Mouse (Mus musculus): Measurements from ENCODE around the gene Nhsl1. TPM values are rescaled to one million over a fixed set of nuclear protein-coding genes. Genes with fewer than 3 reads are reported as not detected.

Nhsl1 gene
- 11.4 and 11.6 TPM in 2 replicates for polyA plus RNA-seq (2016; fragmentation: Nextera tagmentation; extraction: Ambion mirVana)

DNA sequence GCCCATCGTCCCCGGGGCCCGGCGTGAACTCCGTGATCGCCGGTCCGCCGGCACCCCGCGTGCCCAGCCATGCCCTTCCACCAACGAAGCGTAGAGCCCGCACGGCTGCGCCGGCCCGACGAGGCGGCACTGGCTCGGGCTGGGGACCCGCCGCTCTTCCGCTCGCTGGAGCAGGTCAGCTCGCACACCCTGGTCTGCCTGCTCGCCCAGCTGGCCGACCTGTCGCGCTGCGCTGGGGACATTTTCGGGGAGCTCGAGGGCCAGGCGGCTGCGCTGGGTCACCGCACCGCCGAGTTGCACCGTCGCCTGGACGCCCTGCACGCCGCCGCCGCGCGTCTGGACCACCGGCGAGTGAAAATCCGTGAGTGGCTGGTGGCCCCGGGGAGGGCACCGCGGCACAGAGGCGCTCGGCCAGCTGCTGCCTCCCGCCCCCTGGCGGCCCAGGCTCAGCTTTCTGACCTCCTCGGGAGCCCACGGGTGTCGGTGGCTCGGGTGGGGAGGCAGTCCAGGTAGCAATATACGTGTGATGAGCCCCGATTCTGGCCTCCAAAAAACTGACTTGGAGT is at the start of gene Nhsl1:
Nhsl1 (plus strand) TSS at position 70 of the 566 bp plus-strand sequence.
- DNase-seq (ENCODE audit: extremely low spot score, low spot score), result peak; percentile 66
- Histone ChIP-seq H3K27me3 (ENCODE audit: poor library complexity, severe bottlenecking) (peaks cover 17% of the 10 kb centered on the region), H3K4me3 (peak within 1 kb of the TSS; percentile 83), H3K36me3 (replicated peaks) (no peaks in the 10 kb centered on the region), H3K4me1 (peaks cover 39% of the 10 kb centered on the region), H3K27ac (peak within 1 kb of the TSS; percentile 96), H3K9me3 (no peaks in the 10 kb centered on the region; the same call in 1 of the 2 replicates)
- under 1% methylated on average over 63 of the region's 63 CpGs for WGBS

DNA sequence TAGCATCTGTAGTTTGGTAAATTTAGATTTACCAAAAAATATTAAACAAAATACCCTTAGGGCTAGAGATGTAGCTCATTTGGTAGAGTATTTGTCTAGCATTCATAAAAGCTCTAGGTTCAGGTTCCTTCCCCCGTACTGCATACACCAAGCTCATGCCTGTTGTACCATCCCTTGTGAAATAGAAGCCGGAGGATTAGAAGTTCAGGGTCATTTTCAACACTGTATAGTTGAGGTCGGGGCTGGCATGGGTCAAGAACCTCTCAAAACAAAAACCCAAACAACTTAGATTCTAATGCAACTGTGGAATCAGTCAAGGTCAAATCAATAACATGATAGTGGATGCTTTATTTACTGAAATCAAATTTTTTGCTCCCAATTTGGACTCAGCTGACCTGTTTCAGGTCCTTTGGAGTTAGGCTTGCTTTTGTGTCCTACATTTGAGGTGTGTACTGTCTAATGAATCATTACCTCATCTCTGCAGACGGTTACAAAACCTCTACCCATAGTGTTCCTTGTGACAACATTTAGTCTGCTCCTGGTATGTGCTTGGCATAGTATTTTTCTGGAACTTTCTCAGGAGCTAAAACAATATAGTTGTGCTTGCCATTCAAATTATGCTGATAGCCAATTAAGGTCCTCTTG is 42.6 kb upstream of the Nhsl1 start:
- WGBS, result 90% methylated on average over 4 of the region's 4 CpGs

DNA sequence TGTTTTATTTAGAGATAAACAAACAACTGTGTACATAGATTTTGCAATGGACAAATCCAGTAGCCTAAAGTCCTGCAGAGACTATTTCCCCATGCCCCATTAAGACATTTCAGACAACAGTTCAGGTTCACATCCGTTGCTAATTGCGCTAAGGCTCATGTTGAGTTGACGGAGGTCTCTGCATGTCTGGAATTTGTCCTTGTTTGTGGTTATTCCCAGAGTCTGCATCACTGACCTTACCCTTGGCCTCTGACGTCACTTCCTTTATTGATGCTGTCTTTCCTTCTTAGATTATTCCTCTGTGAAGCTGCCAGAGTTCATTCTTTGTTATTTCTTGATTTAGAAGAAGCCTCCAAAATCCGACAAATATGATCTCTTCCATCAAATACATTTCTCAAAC is 34.8 kb upstream of the Nhsl1 start:
- 89% methylated on average over 5 of the region's 5 CpGs for WGBS

More for the DNA sequence above, 42.6 kb upstream of the Nhsl1 start:
- DNase-seq (ENCODE audit: extremely low spot score, low spot score), result no peak
- H3K4me3 ChIP-seq, result no peak overlapping the region
- H3K27me3 ChIP-seq (ENCODE audit: poor library complexity, severe bottlenecking), result no peaks in the 10 kb centered on the region
- no peaks in the 10 kb centered on the region for H3K36me3 ChIP-seq (replicated peaks)
- no peak overlapping the region for H3K27ac ChIP-seq
- peaks cover 2% of the 10 kb centered on the region; the same call in 1 of the 2 replicates for H3K9me3 ChIP-seq
- no peaks in the 10 kb centered on the region for H3K4me1 ChIP-seq

DNA sequence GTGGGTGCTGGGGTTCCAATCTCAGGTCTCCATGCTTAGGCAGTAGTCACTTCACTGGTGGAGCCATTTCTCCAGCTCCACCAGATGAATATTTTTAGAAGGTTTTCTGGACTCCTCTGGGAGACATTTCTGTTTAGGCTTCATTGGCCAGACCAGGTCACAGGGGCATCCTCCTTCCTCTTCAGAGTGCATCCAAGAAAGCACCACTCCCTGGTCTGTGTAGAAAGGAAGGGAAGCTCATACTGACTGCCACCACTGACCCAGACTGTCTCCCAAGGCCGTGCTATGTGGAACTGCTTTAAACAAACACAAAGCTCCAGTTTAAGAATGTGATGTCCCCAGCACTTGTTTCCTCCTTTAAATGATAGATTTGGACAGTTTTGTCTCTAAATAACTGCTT is 29.3 kb upstream of the Nhsl1 start:
- H3K27ac ChIP-seq, result no peak overlapping the region

More for the DNA sequence above, 34.8 kb upstream of the Nhsl1 start:
- Histone ChIP-seq H3K27me3 (ENCODE audit: poor library complexity, severe bottlenecking) (no peaks in the 10 kb centered on the region), H3K36me3 (replicated peaks) (no peaks in the 10 kb centered on the region), H3K9me3 (no peaks in the 10 kb centered on the region), H3K4me1 (no peaks in the 10 kb centered on the region), H3K4me3 (no peak overlapping the region), H3K27ac (no peak overlapping the region)
- DNase-seq (ENCODE audit: extremely low spot score, low spot score), result no peak

DNA sequence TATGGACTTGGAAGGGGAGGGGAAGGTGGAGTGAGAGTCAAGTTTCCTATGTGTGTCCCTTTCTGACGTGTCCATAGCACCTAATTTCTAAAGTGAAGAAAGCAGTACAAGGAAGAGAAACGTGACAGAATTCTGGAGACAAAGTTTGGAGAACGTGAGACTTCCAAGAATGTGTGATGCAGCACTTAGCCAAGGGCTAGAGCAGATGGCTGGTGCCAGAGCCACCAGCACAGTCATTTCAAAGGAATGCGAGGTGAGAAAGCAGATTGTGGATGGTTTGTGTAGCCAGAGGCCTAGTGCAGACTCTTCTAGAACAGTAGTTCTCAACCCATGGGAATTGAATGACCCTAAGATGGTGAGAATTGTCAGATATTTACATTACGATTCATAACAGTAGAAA is 13.7 kb upstream of the Nhsl1 start:
- no peaks in the 10 kb centered on the region for H3K4me1 ChIP-seq
- 88% methylated on average over 5 of the region's 5 CpGs for WGBS
- no peaks in the 10 kb centered on the region for H3K27me3 ChIP-seq (ENCODE audit: poor library complexity, severe bottlenecking)
- DNase-seq (ENCODE audit: extremely low spot score, low spot score), result no peak
- H3K4me3 ChIP-seq, result no peak overlapping the region
- H3K36me3 ChIP-seq (replicated peaks), result no peaks in the 10 kb centered on the region
- H3K9me3 ChIP-seq, result no peaks in the 10 kb centered on the region; the same call in 1 of the 2 replicates
- H3K27ac ChIP-seq, result no peak overlapping the region

More for the DNA sequence above, 29.3 kb upstream of the Nhsl1 start:
- no peak overlapping the region for H3K4me3 ChIP-seq
- no peaks in the 10 kb centered on the region for H3K4me1 ChIP-seq
- H3K9me3 ChIP-seq, result no peaks in the 10 kb centered on the region
- DNase-seq (ENCODE audit: extremely low spot score, low spot score), result no peak
- no peaks in the 10 kb centered on the region for H3K27me3 ChIP-seq (ENCODE audit: poor library complexity, severe bottlenecking)
- 79% methylated on average over 1 of the region's 1 CpGs for WGBS
- no peaks in the 10 kb centered on the region for H3K36me3 ChIP-seq (replicated peaks)

DNA sequence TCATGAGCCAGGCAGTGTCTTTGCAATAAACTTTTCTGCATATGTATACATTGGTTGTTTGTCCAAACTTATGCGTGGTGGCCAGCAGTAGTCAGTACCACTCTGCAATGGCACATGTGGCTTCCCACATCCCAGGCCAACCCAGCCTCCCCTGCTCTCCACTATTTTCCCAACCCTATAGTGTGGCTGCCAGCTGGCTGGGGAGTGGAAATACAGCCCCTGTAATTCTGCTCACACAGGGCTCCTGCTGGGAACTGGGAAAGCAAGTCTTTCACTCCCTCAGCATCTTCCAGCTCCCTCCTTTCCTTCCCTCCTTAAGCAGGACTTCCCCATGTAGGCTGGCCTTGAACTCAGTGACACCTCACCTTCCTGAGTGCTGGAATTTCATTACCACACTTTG is 3.7 kb upstream of the Nhsl1 start:
- peaks cover 20% of the 10 kb centered on the region for H3K4me1 ChIP-seq
- no peak overlapping the region for H3K27ac ChIP-seq
- no peak for DNase-seq (ENCODE audit: extremely low spot score, low spot score)
- H3K27me3 ChIP-seq (ENCODE audit: poor library complexity, severe bottlenecking), result peaks cover 17% of the 10 kb centered on the region
- WGBS, result 94% methylated on average over 1 of the region's 1 CpGs
- H3K36me3 ChIP-seq (replicated peaks), result no peaks in the 10 kb centered on the region; the same call in 1 of the 2 replicates
- H3K4me3 ChIP-seq, result no peak overlapping the region
- H3K9me3 ChIP-seq, result no peaks in the 10 kb centered on the region; the same call in 1 of the 2 replicates

DNA sequence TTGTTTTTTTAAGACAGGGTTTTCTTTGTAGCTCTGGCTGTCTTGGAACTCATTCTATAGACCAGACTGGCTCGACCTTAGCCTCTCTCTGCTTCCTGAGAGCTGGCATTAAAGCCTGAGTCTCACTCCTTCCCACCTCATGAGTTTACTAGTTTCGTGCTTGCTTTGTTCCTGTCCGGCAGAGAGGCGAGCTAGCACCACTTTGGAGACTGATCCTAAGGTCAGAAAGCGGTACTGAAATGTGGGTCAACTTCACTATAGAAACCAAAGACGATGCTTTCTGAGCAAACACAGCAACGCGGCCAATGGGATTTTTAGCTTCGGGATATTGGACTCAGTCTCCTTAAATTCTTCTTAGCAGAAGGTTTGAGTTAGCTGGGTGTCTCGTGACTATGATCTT is 1.3 kb upstream of the Nhsl1 start:
- H3K27ac ChIP-seq, result no peak overlapping the region; the same call in 1 of the 2 replicates

DNA sequence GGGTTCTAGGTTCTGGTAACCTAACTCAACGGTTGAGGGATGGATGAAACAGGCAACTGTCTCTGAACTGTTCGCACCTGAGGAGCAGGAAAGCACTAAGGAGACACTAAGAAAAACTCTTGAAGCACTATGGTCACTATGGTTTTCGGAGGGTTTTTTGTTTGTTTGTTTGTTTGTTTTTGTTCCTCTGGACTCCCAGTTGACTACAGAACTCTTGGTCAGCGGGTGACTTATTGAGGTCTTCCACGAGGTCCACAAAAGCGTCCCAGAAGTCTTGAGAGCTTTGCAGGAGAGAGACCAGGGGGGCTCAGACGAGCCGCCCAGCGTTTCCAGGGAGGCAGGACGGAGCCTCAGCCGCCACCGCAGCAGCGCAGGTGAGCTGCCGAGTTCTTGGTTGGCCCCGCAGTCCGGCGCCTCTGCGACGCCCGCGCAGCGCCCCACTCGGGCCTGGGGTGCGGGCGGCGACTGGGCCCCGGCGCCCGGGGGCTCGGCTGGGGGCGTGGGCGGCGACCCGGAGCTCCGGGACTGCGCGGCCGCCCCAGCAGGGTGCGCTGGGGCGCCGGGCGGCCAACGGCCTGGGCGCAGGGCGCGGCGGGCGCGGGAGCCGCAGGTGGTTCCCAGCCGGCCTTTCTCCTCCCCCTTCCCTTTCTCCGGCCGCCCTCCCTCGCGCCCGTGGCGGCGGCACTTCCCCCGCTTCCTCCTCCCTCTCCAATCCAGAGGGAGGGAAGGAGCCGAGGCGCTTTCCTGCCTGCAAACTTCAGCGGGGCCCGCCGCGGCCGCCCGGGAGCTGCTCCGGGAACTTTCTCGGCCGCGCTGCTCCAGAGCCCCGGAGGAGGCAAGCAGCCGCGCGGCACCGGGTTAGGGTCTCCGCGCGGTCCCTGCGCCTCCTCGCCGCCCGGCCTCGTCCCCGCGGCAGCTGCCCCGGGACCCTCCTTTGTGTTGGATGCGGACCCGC is 547 bp upstream of the Nhsl1 start:
- WGBS, result 1% methylated on average over 80 of the region's 89 CpGs
- no peaks in the 10 kb centered on the region; the same call in 1 of the 2 replicates for H3K9me3 ChIP-seq
- DNase-seq (ENCODE audit: extremely low spot score, low spot score), result peak; percentile 71
- H3K27ac ChIP-seq, result peak overlapping the region; percentile 96
- H3K4me3 ChIP-seq, result peak overlapping the region; percentile 83
- H3K4me1 ChIP-seq, result peaks cover 31% of the 10 kb centered on the region
- no peaks in the 10 kb centered on the region for H3K36me3 ChIP-seq (replicated peaks)
- H3K27me3 ChIP-seq (ENCODE audit: poor library complexity, severe bottlenecking), result peaks cover 17% of the 10 kb centered on the region

More for the DNA sequence above, 1.3 kb upstream of the Nhsl1 start:
- DNase-seq (ENCODE audit: extremely low spot score, low spot score), result no peak
- Histone ChIP-seq H3K4me3 (peak overlapping the region; percentile 83), H3K36me3 (replicated peaks) (no peaks in the 10 kb centered on the region), H3K27me3 (ENCODE audit: poor library complexity, severe bottlenecking) (peaks cover 17% of the 10 kb centered on the region), H3K9me3 (no peaks in the 10 kb centered on the region; the same call in 1 of the 2 replicates), H3K4me1 (peaks cover 27% of the 10 kb centered on the region)
- WGBS, result 39% methylated on average over 10 of the region's 10 CpGs

DNA sequence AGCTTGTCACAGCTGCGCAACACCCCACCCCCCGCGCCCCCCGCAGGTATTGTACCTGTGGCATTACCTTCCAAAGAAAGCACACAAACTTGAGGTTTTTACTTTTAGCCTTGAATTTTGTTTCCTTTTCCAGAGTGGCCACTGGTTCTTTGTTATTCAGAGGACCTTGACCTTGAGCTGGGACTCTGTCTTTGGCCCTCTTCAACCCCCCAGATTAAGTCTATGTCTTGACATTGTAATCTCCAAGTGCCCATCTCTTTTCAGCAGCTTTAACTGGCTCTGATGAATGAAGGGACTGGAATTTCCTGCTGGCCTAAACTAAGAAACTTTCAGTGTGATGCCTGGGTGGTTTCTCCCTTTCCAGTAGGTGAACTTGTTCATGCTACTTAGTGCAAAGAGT is 906 bp downstream of the Nhsl1 start:
- Histone ChIP-seq H3K9me3 (no peaks in the 10 kb centered on the region; the same call in 1 of the 2 replicates), H3K27ac (peak overlapping the region; percentile 96; the same call in 1 of the 2 replicates), H3K4me3 (peak overlapping the region; percentile 83), H3K27me3 (ENCODE audit: poor library complexity, severe bottlenecking) (peaks cover 17% of the 10 kb centered on the region), H3K4me1 (peaks cover 39% of the 10 kb centered on the region), H3K36me3 (replicated peaks) (no peaks in the 10 kb centered on the region)
- WGBS, result 25% methylated on average over 4 of the region's 4 CpGs
- DNase-seq (ENCODE audit: extremely low spot score, low spot score), result no peak

DNA sequence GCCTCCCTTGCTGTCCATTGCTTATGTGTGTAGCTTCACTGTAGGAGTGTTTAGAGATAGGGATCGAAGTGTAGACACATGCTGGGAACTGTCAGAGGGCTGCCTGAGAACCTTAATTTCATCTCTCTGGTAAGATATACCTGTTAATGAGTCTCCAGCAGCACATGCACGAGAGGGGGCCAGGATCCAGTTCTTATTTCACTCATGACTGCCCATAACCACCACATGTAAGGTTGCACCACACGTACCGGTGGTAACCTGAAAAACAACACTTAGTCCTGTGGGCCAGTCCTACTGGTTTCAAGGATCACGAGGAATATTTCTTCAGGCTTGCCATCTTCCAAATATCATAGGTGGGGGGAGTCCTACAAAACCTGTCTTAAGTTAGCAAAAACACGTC is 3.1 kb downstream of the Nhsl1 start:
- no peak for DNase-seq (ENCODE audit: extremely low spot score, low spot score)
- WGBS, result 90% methylated on average over 6 of the region's 6 CpGs
- H3K27ac ChIP-seq, result no peak overlapping the region
- H3K36me3 ChIP-seq (replicated peaks), result no peaks in the 10 kb centered on the region
- H3K9me3 ChIP-seq, result no peaks in the 10 kb centered on the region
- H3K4me3 ChIP-seq, result no peak overlapping the region
- H3K4me1 ChIP-seq, result peaks cover 39% of the 10 kb centered on the region
- H3K27me3 ChIP-seq (ENCODE audit: poor library complexity, severe bottlenecking), result peaks cover 14% of the 10 kb centered on the region

DNA sequence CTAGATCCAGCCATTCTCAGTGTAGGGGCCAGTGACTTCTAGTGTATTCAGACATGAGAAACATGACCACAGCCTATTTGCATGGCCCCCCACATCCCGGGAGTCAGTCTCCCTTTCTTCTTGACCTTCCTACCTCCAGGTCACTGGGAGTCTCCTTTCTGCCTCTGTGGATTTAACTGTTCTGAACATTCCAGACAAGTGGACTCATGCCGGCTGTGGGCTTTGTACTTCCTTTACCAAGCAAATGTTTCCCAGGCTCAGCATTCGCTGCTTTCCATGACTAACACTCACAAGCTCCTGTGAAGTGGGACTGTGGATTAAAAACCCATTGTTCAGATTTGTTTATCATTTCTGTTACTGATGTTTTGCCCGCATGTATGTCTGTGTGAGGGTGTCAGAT is 4.9 kb downstream of the Nhsl1 start:
- no peaks in the 10 kb centered on the region for H3K36me3 ChIP-seq (replicated peaks)
- no peaks in the 10 kb centered on the region for H3K27me3 ChIP-seq (ENCODE audit: poor library complexity, severe bottlenecking)
- no peaks in the 10 kb centered on the region for H3K9me3 ChIP-seq
- 49% methylated on average over 4 of the region's 4 CpGs for WGBS
- peaks cover 39% of the 10 kb centered on the region for H3K4me1 ChIP-seq
- H3K4me3 ChIP-seq, result no peak overlapping the region
- no peak for DNase-seq (ENCODE audit: extremely low spot score, low spot score)
- H3K27ac ChIP-seq, result no peak overlapping the region

DNA sequence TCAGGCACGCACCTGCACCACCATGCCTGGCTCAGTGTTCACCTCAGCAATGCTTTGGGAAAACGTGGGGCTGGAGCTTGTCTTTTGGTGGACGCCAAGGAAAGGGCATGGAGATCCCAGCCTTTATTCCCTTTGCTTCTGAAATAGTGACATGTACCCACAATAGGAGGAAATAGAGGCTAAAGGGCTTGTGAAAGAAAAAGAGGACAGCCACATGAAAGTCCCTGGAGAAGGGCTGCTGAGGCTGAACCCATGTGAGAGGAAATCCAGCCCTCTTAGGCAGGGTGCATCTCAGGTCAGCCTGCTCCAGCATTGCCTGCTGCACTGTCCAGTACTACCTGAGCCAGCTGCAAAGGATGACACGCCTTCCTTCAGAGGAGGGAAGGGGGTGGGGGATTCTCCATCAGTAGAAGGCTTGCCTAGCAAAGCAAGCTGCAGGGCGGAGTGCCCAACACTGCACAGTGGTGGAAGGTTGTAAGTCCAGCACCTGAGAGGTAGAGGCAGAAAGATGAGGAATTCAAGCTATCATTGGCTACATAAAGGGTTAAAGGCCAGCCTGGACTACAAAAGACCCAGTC is 9.6 kb downstream of the Nhsl1 start:
- Histone ChIP-seq H3K9me3 (no peaks in the 10 kb centered on the region), H3K4me3 (no peak overlapping the region), H3K27ac (peak overlapping the region; percentile 86; the same call in 1 of the 2 replicates), H3K36me3 (replicated peaks) (no peaks in the 10 kb centered on the region), H3K4me1 (peaks cover 58% of the 10 kb centered on the region), H3K27me3 (ENCODE audit: poor library complexity, severe bottlenecking) (no peaks in the 10 kb centered on the region)
- no peak for DNase-seq (ENCODE audit: extremely low spot score, low spot score)
- WGBS, result 45% methylated on average over 5 of the region's 5 CpGs

Data from forebrain, embryonic 10.5 days (tissue).